Mouse (Mus musculus) C2C12 (cell line): ENCODE measurements at regions not wholly inside any gene's neighbourhood (a gene's known extent, or its start where the extent isn't known, plus 50 kb on each side); places are given as distances from the start of the nearest gene placed in this dataset.

Experiments
- CTCF ChIP-seq: IDR thresholded peaks from one replicate; pipeline ENCODE4 v1.5.1; 2011; ENCODE audit not compliant: control insufficient read depth, insufficient read depth, insufficient read length
- MAX ChIP-seq: IDR thresholded peaks from one replicate; pipeline ENCODE4 v1.6.1; 2011; ENCODE audit warnings: mild to moderate bottlenecking, control low read depth
- MYOD1 ChIP-seq: IDR thresholded peaks from one replicate; pipeline ENCODE4 v1.6.1; 2011; ENCODE audit warnings: low read depth; ENCODE audit not compliant: control insufficient read depth, insufficient read length
- MYOG ChIP-seq: IDR thresholded peaks from one replicate; pipeline ENCODE4 v1.6.1; 2011; ENCODE audit not compliant: control insufficient read depth, insufficient read length; ENCODE audit errors: extremely low read depth

GRCm38 (mm10) chr17:64382894-64383293 is 51.2 kb upstream of the Pja2 start:
- TF ChIP-seq CTCF (no peak), MYOD1 (no peak), MYOG (no peak), MAX (no peak)
